Mouse (Mus musculus) layer of hippocampus, adult 8-10 months (tissue): ENCODE data around the gene Rtn4. TPM values are rescaled to one million over a fixed set of nuclear protein-coding genes. Genes with fewer than 3 reads are reported as not detected.
"Not testable (repeated sequence)": the region's sequence is repeated elsewhere in the genome, so short reads cannot be mapped to it uniquely, and the experiment has no call there.

Experiments used
- DNase-seq, 2 experiments: peaks; one replicate each; pipeline ENCODE4 v3.0.0; 2022; ENCODE audit warnings: low spot score in 2 of 2
- total RNA-seq, 4 experiments: library from RNA; stranded (reverse); gene quantifications; 2 replicates each; pipeline ENCODE4 v1.2.4; 2022

Rtn4 gene
- total RNA-seq = 100 to 1,000 TPM; 471 to 516 (median 496) TPM

DNA sequence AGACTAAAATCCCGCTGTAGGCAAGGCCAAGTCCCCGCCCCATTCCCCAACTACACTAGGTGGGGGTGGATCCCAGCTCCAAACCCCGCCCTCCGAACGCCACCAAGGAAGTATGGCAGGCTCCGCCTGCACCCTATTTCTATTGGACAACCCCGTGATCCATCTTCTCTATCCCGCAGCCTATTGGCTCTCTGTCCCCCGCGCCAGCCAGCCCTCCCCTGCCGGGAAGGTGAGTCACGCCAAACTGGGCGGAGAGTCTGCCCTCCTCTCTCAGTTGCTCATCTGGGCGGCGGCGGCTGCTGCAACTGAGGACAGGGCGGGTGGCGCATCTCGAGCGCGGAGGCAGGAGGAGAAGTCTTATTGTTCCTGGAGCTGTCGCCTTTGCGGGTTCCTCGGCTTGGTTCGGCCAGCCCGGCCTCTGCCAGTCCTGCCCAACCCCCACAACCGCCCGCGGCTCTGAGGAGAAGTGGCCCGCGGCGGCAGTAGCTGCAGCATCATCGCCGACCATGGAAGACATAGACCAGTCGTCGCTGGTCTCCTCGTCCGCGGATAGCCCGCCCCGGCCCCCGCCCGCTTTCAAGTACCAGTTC lies at the start of gene Rtn4:
Rtn4 (plus strand) TSS at position 265 of the 590 bp plus-strand sequence.
- DNase-seq = peak; percentile 97 to 98

DNA sequence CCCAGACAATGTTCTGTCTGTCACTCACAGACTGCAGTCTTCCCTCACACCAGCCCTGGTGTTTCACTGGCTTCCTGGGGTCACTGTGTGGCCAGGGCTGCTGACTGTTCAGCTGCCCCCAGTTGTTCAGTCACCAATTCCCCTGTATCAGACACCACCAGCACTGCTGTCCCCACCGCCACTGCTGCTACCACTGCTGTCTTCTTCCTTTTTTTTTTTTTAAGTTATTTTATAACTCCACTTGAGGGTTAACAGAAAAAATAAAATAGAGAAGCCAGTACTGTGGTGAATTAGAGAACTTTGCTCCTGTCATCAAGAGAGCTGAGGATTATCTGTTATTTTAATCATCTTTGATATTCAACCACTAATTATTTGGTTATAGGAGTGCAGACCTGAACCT lies 48.3 kb upstream of the Rtn4 start:
- no peak for DNase-seq

DNA sequence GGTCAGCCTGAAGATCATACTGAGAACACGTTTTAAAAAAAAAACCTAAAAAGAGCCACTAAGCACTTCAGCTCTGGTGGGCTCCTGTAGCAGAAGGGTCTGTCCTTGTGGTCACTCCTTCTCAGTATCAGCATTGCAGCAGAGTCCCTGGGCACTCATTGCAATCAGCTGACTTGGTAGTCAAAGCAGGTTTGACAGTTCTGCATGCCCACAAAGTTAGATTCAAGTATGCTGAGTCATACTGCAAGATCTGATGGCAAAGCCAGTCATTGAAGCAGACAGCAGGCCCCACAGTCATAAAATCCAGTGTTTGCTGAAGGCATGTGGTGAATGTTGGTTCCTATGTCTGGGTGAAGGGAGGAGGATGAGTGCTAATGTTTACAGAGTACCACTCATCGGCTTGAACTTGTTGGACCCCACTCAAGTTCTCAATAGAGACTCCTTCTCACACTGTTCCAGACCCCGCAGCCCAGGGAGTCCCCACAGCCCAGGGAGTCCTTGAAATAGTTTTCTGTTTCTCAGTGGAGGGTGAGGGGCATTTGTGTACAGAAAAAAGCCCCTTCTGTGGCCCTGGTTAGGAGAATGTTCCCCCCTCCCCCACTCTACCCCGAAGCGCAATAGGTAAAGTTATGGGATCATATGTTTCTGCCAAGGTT lies 47.2 kb upstream of the Rtn4 start:
- no peak for DNase-seq

DNA sequence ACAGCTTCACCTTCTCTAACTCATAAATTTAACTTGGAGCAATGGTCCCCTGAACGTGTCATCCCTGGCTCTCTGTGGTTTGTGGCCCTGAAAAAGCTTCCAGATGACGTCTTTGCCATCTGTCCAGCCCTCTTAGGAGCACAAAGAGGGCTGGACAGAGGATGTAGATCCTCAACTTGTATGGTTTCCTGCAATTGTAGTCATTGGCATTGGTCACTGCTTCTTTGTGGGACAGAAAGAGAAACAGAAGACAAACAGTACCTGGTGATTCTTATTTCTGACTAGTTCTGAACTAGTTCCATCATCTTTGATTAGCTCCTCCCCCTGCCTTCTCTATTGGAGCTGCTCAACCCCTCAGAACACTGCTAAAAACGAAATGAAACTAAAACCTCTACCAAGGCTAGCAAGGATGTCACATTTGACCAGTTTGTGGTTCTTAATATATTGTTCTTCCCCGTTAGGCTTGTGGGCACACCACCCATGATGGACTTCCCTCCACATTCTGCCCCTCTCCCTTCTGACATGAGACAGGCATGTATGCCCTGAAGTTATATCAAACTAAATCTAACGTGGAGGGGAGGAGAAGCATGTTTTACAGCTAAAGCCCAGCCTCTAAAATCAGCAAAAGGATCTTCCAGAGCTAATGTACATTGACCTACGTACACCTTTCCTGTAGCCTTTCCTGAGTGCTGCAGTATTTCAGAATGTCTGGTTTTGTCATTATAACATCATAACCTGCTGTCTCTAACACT lies 45.0 kb upstream of the Rtn4 start:
- no peak for DNase-seq

DNA sequence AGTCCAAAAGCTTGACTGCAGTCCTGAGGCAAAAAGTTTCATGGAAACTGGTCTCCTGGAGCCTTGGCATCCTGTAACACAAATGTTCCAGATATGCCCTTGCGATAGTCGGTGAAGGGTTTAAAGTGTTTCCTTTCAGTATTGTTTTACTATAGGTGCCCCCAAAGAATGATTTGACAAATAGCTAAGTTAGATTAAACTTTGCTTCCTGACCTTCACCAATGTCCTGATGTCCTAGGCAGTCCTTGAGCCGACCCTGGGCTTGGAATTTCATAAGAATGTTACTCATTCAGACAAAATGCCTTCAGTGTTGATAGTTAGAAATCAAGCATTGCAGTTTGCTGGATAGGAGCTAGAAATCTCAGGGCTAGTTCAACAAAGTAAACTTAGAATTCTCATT lies 37.4 kb upstream of the Rtn4 start:
- DNase-seq = not testable (repeated sequence)

DNA sequence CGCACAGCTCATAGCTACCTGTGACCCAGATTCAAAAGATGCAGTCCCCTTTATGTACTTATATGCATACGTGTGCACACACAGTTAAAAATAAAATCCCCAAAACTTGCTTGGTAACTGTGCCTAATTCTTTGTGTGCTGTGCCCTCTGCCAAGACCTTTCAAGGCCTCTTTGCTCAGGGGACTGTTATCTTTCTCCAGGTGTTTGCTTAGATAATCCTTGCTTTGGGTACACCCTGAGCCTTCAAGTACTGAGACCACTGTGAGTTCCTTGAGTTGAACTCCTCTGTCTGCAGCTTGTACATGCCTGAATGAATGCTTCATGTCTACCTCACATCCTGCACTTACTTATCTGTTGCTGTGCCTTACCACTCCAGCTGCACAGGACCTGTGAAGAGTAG lies 32.0 kb upstream of the Rtn4 start:
- no peak for DNase-seq

DNA sequence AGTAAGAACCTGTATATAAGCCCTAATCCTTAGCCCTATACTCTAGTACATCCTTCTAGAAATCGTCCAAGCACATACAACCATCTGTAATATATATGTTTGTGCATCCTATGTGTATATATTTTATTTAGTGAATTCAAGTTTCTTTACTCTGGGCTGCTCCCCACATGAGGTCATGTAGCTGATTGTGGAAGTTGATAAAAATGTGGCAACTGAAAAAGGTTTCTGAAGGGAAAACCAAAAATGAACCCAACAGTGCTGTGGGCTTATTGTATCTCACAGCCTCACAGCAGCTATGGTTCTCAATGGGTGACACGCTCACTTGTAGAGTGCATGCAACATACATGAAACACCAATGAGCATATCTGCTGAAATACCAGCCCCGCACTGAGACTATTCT lies 25.1 kb upstream of the Rtn4 start:
- DNase-seq = no peak

DNA sequence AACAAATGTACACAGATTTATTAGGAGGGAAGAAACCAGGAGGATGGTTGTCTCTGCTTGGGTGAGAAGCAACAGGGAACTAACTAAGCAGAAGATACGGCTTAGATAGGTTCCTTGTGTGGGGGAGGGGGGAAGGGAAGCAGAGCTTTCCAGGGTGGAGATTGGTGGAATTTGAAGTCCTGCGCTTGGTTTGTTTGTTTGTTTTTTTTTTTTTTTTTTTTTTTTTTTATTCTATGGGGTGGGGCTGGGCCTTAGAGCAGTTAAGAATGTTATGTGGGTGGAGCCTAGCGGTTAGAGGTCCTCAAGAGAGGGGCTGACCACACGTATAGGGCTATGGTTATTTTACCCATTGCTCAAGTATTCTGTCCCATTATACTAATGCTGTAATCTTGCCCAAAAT lies 23.0 kb upstream of the Rtn4 start:
- DNase-seq = no peak

DNA sequence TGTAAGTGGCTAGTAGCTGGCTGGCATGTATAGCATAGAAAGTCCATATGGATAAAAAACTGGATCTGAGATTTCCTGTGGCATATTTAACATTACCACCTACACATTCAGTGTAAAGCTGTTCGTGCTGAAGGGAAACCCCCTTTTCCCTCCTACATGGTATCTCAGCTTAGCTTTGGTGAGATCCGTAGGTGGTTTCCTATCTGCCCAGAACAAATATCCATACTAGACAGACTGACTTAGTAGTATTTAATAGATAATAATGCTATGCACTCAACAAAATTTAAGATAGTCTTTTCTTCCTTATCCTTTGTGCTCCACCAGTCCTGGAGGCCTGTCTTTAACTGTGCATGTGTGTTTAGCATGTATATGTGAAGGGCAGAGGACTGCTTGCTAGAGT lies 19.4 kb upstream of the Rtn4 start:
- no peak for DNase-seq

DNA sequence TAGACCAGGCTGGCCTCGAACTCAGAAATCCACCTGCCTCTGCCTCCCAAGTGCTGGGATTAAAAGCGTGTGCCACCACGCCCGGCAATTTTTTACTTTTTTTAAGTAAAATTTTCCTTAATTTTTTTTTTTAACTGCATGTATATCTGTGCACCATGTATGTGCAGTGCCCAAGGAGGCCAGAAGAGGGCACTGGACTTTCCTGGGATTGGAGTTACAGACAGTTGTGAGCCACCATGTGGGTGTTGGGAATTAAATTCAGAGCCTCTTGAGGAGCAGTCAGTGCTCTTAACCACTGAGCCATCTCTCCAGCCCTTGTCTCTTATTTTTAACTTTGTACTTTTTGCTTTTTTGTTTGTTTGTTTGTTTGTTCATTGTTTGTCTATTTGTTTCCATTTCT lies 16.0 kb upstream of the Rtn4 start:
- no peak for DNase-seq

DNA sequence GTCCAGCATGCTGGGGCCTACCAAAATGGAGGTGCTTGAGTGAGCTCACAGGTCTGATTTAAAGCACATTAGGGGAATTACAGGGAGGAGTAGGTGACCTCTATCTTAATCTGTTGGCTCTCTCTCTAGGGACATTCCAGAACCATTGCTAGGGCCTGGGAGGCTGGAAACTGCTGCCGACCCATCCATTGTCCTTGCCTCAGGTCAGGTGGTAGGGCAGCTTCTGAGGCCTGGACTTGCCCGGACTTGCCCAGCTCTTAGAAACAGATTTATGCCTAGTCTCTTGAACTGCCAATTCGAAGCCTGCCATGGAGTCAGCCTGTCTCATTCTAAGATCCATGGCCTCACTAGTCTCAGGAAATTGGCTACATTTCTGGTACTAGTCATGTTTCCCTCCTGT lies 12.8 kb upstream of the Rtn4 start:
- no peak for DNase-seq

DNA sequence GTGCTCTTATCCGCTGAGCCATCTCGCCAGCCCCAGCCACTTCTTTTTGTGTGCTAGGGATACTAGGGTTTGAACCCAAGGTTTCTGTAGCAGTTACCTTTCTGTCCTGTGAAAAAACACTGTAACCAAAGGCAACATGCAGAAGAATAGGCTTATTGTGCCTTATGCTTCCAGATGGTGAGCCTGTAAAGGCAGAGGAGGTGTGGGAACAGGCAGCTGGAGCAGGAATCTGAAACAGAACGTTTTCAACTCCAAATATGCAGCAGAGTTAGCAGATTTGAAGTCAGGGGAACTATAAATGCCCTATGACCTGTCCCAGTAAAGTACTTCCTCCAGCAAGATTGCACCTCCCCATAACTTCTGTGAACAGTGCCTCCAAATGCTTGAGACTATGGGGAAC lies 12.0 kb upstream of the Rtn4 start:
- DNase-seq = peak; percentile 13 to 33

DNA sequence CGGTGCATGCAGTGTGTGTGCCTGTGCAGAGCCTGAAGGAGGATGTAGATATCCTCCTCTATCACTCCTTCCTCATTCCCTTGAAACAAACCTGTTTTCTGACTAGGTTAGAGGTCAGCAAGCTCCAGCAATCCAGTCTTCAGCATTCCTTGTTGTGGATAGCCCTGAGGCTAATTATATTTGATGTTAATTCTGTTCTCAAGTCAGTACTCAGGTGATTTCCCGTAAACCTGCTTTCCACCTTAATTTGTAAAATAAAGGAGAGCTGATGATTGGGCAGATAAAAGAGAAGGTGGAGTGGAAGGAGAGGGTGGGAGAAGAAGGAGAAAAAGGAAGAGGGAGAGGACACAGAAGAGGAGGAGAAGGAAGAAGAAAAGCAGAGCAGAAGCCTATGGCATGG lies 8.5 kb upstream of the Rtn4 start:
- DNase-seq = no peak

DNA sequence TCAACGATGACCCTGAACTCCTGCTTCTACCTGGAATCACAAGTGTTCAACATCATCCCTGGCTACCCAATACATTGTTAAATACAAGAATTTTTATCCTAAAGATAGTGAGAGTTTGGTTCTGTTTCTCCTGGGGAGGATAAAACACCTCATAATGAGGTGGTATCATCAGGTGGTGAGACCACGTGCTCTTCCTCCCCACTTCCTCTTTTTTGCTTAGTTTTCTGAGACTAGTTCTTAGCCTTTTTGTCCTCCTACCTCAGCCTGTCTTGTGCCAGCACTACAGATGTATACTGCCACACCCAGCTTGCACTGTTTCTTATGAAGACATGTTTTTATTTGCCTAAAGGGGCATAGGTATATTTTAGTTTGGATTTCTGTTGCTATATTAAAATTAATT lies 6.6 kb upstream of the Rtn4 start:
- no peak for DNase-seq

DNA sequence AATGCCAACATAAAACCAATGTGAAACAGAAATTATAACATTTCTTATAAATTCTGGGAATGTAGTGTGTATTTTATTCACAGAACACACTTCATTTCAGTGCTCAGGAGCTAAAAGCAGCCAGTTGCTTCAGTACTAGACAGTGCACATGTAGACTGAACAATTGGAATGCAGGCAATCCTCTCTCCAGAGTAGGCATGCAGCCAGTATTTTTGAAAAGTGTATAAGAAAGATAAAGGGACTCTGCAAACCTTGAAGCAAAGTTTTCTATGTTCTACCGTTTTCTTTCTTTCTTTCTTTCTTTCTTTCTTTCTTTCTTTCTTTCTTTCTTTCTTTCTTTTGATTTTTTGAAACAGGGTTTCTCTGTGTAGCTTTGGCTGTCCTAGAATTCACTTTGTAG lies 1.2 kb upstream of the Rtn4 start:
- no peak for DNase-seq

DNA sequence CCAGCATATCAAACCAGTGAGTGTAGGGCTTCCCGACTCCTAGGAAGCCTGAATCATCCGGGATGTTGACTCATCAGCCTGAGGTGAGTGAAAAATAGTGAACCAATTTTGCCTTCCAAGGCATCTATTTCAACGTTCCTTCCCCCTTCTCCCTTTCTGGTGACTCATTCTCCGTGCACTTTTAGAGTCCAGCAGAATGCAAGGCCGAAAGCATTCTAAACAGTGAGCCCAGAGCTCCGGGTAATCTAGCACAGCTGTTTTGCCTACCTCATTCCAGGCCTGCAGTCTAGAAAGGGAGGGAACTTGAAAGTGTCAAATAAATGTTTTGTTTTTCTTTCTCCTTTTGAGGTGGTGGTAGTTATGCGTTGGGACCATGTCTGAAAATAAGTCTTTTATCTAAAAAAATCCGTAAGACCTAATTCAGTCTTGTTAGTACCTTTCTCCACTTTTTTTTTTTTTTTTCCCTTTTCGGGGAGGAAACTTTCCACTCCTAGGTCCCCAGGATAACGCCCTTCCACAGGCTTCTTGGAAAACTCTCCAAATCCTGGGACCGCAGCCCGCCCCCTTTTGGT lies 550 bp upstream of the Rtn4 start:
- DNase-seq = no peak

DNA sequence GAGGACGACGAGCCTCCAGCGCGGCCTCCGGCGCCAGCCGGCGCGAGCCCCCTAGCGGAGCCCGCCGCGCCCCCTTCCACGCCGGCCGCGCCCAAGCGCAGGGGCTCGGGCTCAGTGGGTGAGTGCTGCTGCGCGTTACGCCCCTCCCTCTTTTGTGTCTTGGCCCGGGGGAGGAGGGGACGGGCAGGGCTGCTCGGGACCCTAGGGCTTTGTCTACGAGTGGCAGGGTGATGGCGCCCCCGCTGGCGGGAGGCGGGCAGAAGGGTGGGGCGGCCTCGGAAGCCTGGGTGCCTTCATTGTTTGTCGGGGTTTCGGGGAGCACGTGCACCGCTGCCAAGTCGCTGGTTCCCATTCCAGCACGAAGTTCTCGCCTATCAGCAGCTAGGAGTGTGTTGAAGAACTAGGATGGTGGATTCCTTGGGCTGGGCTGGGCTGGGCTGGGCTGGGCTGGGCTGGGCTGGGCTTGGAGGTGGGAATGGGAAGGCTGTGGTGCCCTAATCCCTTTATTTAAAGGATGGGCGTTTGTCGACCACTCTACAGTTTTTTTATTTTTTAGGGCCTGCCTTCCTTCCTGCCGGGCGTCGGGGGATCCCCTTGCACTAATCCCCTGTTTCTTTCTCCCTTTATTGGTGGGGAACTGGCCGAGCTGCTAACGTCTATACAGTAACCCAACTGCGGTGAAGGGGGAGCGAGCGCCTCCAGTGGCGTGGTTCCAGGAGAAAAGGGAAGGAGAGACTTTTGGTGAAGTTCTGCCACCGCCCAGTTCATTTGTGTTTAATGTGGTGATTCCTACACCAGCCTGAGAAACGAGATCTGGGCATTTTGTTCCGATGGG lies 1.0 kb downstream of the Rtn4 start:
- DNase-seq = peak; percentile 83 to 84

DNA sequence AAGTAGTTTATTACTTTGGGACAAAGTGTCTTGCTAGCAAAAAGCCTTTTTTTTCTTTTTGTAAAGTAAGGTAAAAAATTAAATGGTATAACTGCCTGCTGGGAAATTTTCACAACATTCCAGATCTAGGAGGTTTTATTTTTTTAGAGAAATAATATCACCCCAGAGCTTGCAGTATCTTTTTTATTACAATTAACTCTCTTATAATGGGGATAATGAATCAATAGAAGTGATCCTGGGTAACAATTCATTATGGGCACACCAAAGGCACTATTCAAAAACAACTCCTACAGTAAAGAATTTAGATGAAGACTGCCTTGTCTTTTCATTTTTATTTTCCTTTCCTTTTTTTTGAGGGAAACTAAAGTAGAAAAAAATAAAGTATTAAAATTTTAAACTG lies 2.0 kb downstream of the Rtn4 start:
- DNase-seq = no peak

DNA sequence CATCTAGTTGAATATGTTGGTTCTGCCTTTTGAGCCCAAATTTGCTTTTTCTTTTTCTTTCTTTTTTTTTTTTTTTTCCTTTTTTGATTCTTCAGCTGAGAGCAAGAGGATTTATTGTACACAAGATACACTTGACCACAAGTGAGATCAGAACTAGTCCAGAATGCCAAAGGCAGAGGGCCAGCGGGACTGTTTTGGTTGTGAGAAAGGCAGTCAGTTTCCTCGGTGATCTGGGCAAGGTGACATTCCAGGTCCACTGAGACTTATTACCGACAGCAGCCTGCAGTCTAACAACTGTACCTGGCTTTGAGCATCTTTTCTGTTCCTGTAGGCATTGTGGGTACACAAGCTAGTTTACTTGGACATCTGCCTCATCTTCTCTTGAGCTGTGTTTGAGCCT lies 10.0 kb downstream of the Rtn4 start:
- no peak for DNase-seq

DNA sequence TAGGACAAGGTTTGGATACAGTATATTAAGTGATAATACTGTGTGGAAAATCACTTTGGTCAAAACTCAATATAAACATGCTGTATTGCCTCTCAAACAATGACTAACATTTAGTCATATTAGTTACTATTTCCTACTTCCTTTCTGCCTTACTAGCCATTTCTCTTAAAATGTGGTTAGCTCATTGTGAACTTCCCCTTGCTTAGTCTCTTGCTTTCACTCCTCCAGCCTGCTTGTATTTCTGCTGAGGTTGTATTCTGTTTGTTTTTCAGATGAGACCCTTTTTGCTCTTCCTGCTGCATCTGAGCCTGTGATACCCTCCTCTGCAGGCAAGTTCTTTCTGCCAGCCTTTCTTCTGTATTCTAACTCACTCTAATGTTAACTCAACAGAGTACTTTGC lies 12.5 kb downstream of the Rtn4 start:
- DNase-seq = no peak

DNA sequence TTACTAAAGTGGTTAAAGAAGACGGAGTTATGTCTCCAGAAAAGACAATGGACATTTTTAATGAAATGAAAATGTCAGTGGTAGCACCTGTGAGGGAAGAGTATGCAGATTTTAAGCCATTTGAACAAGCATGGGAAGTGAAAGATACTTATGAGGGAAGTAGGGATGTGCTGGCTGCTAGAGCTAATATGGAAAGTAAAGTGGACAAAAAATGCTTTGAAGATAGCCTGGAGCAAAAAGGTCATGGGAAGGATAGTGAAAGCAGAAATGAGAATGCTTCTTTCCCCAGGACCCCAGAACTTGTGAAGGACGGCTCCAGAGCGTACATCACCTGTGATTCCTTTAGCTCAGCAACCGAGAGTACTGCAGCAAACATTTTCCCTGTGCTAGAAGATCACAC lies 14.1 kb downstream of the Rtn4 start:
- no peak for DNase-seq

DNA sequence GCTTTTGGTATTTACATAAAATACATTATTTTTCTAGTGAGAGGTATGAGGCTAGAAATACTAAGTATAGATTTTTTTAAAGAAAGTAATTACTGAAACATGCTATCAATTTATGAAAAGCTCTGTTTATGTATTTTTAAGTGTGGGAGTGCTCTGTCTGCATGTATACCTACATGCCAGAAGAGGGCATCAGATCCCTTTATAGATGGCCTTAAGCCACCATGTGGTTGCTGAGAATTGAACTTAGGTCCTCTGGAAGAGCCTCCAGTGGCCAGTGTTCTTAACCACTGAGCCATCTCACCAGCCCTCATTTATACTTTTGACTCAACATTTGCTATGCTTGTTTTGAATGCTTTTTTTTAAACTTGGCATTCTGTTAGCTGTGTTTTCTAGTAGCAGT lies 16.8 kb downstream of the Rtn4 start:
- no peak for DNase-seq
